Mouse (Mus musculus) large intestine, adult 2 months (tissue): ENCODE measurements at regions not wholly inside any gene's neighbourhood (a gene's known extent, or its start where the extent isn't known, plus 50 kb on each side); places are given as distances from the start of the nearest gene placed in this dataset.

Source experiments
- DNase-seq: peaks from one replicate; pipeline ENCODE4 v3.0.0-alpha.2; 2012; ENCODE audit warnings: low read depth, low spot score
- WGBS: fragments of 180-500 bp; shearing (Covaris S2); methylation state at CpG from one replicate; pipeline ENCODE4 v1.1.7; 2018; 5-methylcytosine and 5-hydroxymethylcytosine counted together

DNA sequence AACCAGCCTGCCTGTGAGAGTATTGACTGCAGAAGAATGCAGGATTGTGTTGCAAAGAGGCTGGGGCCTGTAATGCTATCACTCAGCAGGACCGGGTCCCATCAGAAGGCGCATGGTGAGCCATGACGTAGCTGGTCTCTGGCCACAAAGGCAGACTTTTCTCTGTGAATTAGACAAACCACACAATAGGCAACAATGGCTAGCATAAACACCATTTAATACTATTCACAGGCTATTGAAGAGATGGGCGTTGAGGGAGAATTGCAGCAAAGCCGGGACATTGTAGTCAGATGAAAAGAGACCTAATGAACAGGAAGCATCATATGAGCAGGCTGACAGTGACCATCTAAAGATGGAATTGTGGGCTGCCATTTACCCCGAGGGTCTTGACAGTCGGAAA lies 149.4 kb downstream of the Gm9376 start:
- DNase-seq = no peak
- 77% methylated on average over 7 of the region's 7 CpGs for WGBS

DNA sequence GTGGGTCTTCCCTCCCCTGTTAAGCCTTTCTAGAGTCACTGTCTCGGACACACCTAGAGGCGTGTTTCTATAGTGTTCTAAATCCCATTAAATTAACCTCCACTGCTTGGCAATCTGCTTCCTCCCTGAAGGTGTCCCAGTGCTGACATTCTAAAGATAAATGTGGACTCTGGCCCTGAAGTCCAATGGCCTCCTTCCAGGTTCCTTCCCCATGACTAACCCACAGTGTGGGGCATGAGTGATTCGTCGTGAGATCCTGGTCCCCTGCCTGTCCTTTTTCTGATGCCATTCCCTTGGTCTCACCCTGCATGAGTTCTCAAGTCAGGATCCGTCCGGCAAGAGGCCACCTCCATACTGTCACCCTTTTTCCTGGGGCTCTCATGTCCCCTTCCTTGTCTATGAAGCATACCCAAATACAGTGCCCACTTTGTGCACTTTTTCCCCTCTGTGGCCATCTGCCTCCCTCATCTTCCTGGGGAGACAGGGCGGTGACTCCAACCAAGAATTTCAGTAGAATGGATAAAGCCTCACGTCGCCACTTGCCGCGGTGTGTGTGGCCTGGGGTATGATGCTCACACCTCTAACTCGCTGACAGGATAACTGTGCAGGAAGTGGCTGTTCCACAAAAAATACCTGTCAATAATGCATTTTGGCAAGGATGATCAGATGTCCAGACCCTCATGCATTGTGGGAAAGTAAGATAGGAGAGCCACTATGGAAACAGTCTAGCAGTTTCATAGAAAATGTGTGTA lies 152.9 kb downstream of the Gm9376 start:
- DNase-seq = no peak
- WGBS = 79% methylated on average over 12 of the region's 12 CpGs

DNA sequence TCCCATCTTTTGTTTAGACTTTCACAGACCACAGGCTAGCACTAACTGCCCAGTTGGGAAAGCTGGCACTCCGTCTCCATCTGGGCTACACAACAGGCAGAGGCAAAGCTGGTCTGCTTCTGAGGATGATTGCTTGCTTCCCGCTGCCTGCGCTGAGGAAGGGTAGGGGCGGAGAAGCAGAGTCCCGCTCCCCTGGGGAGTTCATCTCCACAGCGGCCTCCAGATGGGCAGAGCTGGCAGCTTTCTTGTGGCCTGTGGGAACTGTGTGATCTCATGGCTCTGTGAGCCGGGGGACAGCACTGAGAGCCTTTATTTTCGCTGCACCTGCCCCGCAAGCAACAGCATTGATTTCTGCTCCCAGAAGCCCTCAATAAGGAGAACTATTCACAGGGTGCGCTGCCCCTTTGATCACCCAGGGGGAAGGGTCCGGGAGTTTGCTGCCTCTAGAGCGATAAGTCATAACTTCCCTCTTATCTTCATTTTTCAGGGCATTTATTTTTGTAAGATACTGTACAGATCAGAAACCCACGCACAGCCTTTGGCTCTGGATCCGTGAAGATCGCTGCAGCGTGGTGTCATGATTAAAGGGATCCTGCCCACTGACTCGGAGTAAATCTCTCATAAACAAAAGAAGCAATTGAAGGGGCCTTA lies 155.7 kb downstream of the Gm9376 start:
- no peak for DNase-seq
- 27% methylated on average over 17 of the region's 17 CpGs for WGBS

DNA sequence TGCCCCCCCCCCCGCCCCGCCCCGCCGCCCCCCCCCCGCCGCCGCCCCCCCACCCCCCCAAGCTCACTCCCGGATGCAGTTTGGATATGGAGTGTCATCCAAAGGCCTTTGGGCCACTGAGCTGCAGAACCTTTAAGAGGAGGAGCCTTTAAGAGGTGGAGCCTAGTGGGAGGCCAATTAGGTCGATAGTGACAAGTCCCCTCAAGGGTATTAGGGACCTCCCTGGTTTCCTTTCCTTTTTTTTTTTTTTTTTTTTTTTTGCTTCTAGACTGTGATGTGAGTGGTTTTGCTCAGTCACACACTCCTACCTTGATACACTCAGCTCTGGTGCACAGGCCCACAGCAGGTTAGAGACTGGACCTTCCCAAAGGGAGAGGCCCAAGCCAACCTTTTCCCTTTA lies 156.5 kb downstream of the Gm9376 start:
- 8% methylated on average over 5 of the region's 9 CpGs for whole genome bisulfite sequencing
- DNase-seq = no peak

DNA sequence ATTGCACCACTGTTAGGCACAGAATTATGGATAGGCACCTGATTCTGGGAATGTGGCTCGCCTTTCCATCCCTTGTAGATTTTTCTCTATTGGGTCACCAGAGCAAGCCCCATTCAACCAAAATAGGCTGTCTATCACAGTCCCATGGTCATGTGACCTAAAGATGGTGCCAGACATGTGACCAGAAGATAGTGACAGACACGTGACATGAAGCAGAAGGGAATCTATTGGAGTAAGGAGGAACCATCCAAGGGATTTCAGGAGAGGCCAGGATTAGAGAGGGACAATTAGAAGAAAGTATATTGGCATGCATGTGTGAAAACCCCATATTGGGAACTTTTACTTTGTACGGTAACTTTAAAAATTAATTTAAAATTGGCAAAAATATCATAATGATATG lies 159.8 kb downstream of the Gm9376 start:
- 78% methylated on average over 3 of the region's 3 CpGs for WGBS

DNA sequence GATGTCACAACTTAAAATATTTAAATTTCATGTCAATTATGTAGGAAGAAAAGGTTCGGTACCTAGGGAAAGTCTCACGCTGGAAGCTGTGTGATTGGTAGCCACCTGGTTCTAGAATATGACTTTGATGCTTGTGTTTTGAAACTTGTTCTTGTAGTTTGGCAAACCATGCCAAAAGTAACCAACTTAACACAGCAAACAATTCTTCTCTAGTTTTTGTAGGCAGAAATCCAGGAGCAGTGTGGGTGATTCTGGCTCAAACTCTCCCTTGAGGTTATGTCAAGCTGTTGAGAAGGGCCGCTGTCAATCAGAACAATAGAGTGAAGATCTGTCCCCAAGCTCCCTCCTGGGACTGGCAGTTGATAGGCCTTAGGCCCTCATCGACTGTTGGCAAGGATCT lies 163.5 kb downstream of the Gm9376 start:
- DNase-seq = no peak
- 96% methylated on average over 4 of the region's 4 CpGs for WGBS

More for the DNA sequence above, 159.8 kb downstream of the Gm9376 start:
- DNase-seq = no peak

DNA sequence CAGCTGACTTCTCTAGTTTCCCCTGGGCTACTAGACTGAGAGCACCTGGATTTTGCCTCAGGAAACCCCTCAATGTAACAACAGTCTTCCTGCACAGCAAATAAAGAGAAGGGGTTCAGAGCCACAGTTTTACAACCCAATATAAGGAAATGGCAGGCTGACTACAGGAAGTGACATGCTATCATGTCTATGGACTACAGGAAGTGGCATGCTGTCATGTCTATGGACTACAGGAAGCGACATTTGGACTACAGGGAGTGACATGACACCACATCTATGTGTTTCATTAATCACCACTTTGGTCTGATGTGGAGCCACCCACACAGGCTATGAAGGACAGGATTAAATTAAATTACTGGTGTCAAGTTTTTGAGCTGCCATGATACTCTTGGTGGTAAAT lies 164.0 kb downstream of the Gm9376 start:
- 82% methylated on average over 1 of the region's 1 CpGs for WGBS
- DNase-seq = no peak

DNA sequence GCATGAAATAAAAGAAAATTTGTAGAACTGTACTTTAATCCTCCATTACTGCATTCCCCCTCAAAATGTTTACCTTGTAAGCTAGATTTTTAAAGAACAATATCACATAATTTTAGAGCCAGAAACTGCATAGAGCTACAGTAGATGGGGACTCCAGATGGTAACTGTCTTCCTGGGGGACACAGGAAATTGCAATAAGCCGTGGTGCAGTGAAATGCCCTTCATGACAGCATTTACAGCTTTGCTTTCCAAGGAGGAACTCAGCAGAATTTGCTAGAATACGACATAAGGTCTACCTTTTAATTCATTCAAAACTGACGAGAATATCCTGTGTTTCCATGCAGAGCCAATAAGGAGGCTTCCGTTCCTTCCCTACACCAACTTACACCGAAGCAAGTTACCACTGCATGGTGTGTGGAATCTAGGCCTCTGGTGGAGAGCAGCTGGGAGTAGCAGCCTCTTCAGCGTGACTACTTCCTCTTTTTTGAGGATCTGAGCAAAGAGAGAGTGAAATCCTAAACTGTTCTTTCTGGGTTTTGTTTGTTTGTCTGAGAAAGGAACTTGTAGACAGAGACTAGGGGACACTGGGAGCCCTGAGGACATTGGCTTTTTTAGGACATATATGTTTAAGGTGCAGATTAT lies 164.6 kb downstream of the Gm9376 start:
- WGBS = 76% methylated on average over 6 of the region's 6 CpGs
- DNase-seq = no peak
